Mouse (Mus musculus): Measurements from ENCODE around the gene Haus8. TPM values are rescaled to one million over a fixed set of nuclear protein-coding genes. Genes with fewer than 3 reads are reported as not detected.
A peak's percentile ranks its signal among the peaks of the same experiment; 100 is the strongest.

Gene Haus8
- polyA plus RNA-seq, 1 experiment from 2014 or later: 13.5 TPM

GRCm38 (mm10) chr8:71312700-71313099 is 40.0 kb upstream of the Haus8 start:
- Histone ChIP-seq H3K27ac (ENCODE audit: low read length) (peak overlapping the region; percentile 11; the same call in 1 of the 2 replicates), H3K27me3 (replicated peaks; ENCODE audit: insufficient read depth, low read length) (no peaks in the 10 kb centered on the region), H3K4me1 (ENCODE audit: insufficient read depth, low read depth, low read length) (no peaks in the 10 kb centered on the region; the same call in 1 of the 2 replicates), H3K4me3 (ENCODE audit: low read depth, low read length) (no peak overlapping the region), H3K9me3 (ENCODE audit: low read length) (no peaks in the 10 kb centered on the region), H3K9ac (replicated peaks; ENCODE audit: low read depth) (no peak overlapping the region), H3K36me3 (ENCODE audit: insufficient read depth, low read length) (no peaks in the 10 kb centered on the region), H3K4me2 (replicated peaks; ENCODE audit: low read depth, low read length) (no peak overlapping the region)
- WGBS: 36% methylated on average over 1 of the region's 1 CpGs
- TF ChIP-seq EP300 (IDR thresholded peaks at IDR 0.05): peak; percentile 31; the same call in 1 of the 2 replicates
- TF ChIP-seq CTCF (IDR thresholded peaks at IDR 0.05): no peak
- DNase-seq (ENCODE audit: low spot score) (peak; percentile 61), ATAC-seq (peak; percentile 67)

GRCm38 (mm10) chr8:71310446-71310845 is 37.7 kb upstream of the Haus8 start:
- Histone ChIP-seq H3K9me3 (ENCODE audit: low read length) (no peaks in the 10 kb centered on the region), H3K4me3 (ENCODE audit: low read depth, low read length) (no peak overlapping the region), H3K27ac (ENCODE audit: low read length) (no peak overlapping the region), H3K4me2 (replicated peaks; ENCODE audit: low read depth, low read length) (no peak overlapping the region), H3K27me3 (replicated peaks; ENCODE audit: insufficient read depth, low read length) (no peaks in the 10 kb centered on the region), H3K9ac (replicated peaks; ENCODE audit: low read depth) (no peak overlapping the region), H3K4me1 (ENCODE audit: insufficient read depth, low read depth, low read length) (no peaks in the 10 kb centered on the region; the same call in 1 of the 2 replicates), H3K36me3 (ENCODE audit: insufficient read depth, low read length) (no peaks in the 10 kb centered on the region)
- ATAC-seq: peak; percentile 27; the same call in 1 of the 2 replicates
- peak; percentile 64 for DNase-seq (ENCODE audit: low spot score)
- TF ChIP-seq CTCF (IDR thresholded peaks at IDR 0.05): no peak
- no peak for TF ChIP-seq EP300 (IDR thresholded peaks at IDR 0.05)
- 70% methylated on average over 6 of the region's 6 CpGs for WGBS

- H3K4me3 ChIP-seq (ENCODE audit: low read depth, low read length): no peak overlapping the region
- DNase-seq (ENCODE audit: low spot score): no peak
- peaks cover 3% of the 10 kb centered on the region; the same call in 1 of the 2 replicates for H3K9me3 ChIP-seq (ENCODE audit: low read length)
- WGBS: 77% methylated on average over 4 of the region's 4 CpGs
- H3K27ac ChIP-seq (ENCODE audit: low read length): no peak overlapping the region
- H3K9ac ChIP-seq (replicated peaks; ENCODE audit: low read depth): no peak overlapping the region
- no peak overlapping the region for H3K4me2 ChIP-seq (replicated peaks; ENCODE audit: low read depth, low read length)
- TF ChIP-seq CTCF (IDR thresholded peaks at IDR 0.05) (no peak), EP300 (IDR thresholded peaks at IDR 0.05) (no peak)
- no peaks in the 10 kb centered on the region for H3K27me3 ChIP-seq (replicated peaks; ENCODE audit: insufficient read depth, low read length)
- H3K36me3 ChIP-seq (ENCODE audit: insufficient read depth, low read length): no peaks in the 10 kb centered on the region
- H3K4me1 ChIP-seq (ENCODE audit: insufficient read depth, low read depth, low read length): no peaks in the 10 kb centered on the region; the same call in 1 of the 2 replicates
- no peak for ATAC-seq
Measured at GRCm38 (mm10) chr8:71307913-71308312, 35.2 kb upstream of the Haus8 start.

- Histone ChIP-seq H3K27me3 (replicated peaks; ENCODE audit: insufficient read depth, low read length) (no peaks in the 10 kb centered on the region), H3K9ac (replicated peaks; ENCODE audit: low read depth) (no peak overlapping the region), H3K9me3 (ENCODE audit: low read length) (peaks cover 3% of the 10 kb centered on the region; the same call in 1 of the 2 replicates), H3K4me1 (ENCODE audit: insufficient read depth, low read depth, low read length) (no peaks in the 10 kb centered on the region; the same call in 1 of the 2 replicates), H3K27ac (ENCODE audit: low read length) (no peak overlapping the region), H3K4me3 (ENCODE audit: low read depth, low read length) (no peak overlapping the region), H3K36me3 (ENCODE audit: insufficient read depth, low read length) (no peaks in the 10 kb centered on the region), H3K4me2 (replicated peaks; ENCODE audit: low read depth, low read length) (no peak overlapping the region)
- no peak for ATAC-seq
- WGBS: 72% methylated on average over 1 of the region's 1 CpGs
- no peak for DNase-seq (ENCODE audit: low spot score)
- no peak for TF ChIP-seq EP300 (IDR thresholded peaks at IDR 0.05)
- no peak for TF ChIP-seq CTCF (IDR thresholded peaks at IDR 0.05)
Measured at GRCm38 (mm10) chr8:71307371-71307770, 34.6 kb upstream of the Haus8 start.

- Histone ChIP-seq H3K4me2 (replicated peaks; ENCODE audit: low read depth, low read length) (no peak overlapping the region), H3K4me3 (ENCODE audit: low read depth, low read length) (no peak overlapping the region), H3K9me3 (ENCODE audit: low read length) (peaks cover 3% of the 10 kb centered on the region; the same call in 1 of the 2 replicates), H3K27me3 (replicated peaks; ENCODE audit: insufficient read depth, low read length) (no peaks in the 10 kb centered on the region), H3K27ac (ENCODE audit: low read length) (no peak overlapping the region), H3K9ac (replicated peaks; ENCODE audit: low read depth) (no peak overlapping the region), H3K4me1 (ENCODE audit: insufficient read depth, low read depth, low read length) (no peaks in the 10 kb centered on the region), H3K36me3 (ENCODE audit: insufficient read depth, low read length) (no peaks in the 10 kb centered on the region)
- TF ChIP-seq CTCF (IDR thresholded peaks at IDR 0.05) (no peak), EP300 (IDR thresholded peaks at IDR 0.05) (no peak)
- ATAC-seq: peak; percentile 43; the same call in 1 of the 2 replicates
- DNase-seq (ENCODE audit: low spot score): no peak
- 57% methylated on average over 1 of the region's 1 CpGs for WGBS
Measured at GRCm38 (mm10) chr8:71305988-71306387, 33.3 kb upstream of the Haus8 start.

GRCm38 (mm10) chr8:71303632-71304031 is 30.9 kb upstream of the Haus8 start:
- Histone ChIP-seq H3K4me1 (ENCODE audit: insufficient read depth, low read depth, low read length) (no peaks in the 10 kb centered on the region), H3K27me3 (replicated peaks; ENCODE audit: insufficient read depth, low read length) (no peaks in the 10 kb centered on the region), H3K4me2 (replicated peaks; ENCODE audit: low read depth, low read length) (no peak overlapping the region), H3K27ac (ENCODE audit: low read length) (no peak overlapping the region), H3K36me3 (ENCODE audit: insufficient read depth, low read length) (no peaks in the 10 kb centered on the region), H3K9me3 (ENCODE audit: low read length) (peaks cover 3% of the 10 kb centered on the region; the same call in 1 of the 2 replicates), H3K9ac (replicated peaks; ENCODE audit: low read depth) (no peak overlapping the region), H3K4me3 (ENCODE audit: low read depth, low read length) (no peak overlapping the region)
- DNase-seq (ENCODE audit: low spot score): no peak
- no peak for TF ChIP-seq CTCF (IDR thresholded peaks at IDR 0.05)
- no peak for TF ChIP-seq EP300 (IDR thresholded peaks at IDR 0.05)
- 73% methylated on average over 1 of the region's 1 CpGs for WGBS
- no peak for ATAC-seq
